Mouse (Mus musculus) c-Kit-positive CD71-positive TER-119-positive erythroid progenitor cells, embryonic 14.5 days (primary cell): ENCODE data around the gene Gm44805.
"Not testable (repeated sequence)": the region's sequence is repeated elsewhere in the genome, so short reads cannot be mapped to it uniquely, and the experiment has no call there.

Experiments
- DNase-seq: peaks from one replicate; pipeline ENCODE4 v3.0.0-alpha.2; 2013; ENCODE audit warnings: low spot score

Gene Gm44805

DNA sequence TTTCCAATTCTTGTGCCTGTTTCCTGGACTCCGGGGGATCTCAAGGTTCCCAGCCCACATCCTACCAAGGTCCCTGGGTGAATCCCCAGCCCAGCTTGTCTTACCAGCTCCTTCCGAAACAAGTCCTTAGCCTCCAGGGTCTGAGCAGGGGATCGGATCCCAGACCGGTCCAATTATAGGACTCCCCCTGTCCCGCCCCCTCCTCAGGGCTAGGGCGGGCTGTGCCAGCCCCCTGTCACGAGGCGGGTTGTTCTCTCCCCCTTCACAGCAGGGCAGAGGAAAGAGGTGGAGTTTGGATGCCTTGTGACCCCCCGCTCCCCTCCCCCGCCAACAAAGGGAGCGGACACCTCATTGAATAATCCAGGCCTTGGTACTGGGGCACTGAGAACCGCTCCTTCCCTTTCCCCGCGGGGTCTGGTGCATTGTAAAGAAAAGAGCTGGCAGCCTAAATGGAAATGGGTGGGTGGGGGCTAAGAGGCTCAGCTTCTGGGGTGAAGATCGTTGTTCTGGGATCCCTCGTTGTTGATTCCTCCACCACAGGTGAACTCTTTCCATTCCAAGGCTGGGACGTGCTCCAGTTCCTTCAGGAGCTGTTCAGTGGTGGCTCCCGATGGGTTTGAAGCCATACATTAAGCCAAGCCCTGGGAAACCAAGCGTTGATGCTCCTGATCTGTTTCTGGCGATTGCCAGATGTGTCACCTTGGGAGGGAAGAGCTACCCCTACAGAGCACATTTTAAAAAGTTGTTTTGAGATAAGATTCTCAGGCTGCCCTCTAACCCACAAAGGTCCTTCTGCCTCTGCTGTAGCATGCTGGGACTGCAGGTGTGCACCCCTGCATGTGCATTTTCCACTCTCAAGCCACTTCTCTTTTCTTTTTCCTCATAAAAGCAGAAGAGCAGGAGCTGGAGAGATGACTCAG is 17.9 kb upstream of the Gm44805 start, which contains the start of gene Apoe:
Apoe (minus strand) TSS at position 282 of the 920 bp plus-strand sequence.
- no peak for DNase-seq

DNA sequence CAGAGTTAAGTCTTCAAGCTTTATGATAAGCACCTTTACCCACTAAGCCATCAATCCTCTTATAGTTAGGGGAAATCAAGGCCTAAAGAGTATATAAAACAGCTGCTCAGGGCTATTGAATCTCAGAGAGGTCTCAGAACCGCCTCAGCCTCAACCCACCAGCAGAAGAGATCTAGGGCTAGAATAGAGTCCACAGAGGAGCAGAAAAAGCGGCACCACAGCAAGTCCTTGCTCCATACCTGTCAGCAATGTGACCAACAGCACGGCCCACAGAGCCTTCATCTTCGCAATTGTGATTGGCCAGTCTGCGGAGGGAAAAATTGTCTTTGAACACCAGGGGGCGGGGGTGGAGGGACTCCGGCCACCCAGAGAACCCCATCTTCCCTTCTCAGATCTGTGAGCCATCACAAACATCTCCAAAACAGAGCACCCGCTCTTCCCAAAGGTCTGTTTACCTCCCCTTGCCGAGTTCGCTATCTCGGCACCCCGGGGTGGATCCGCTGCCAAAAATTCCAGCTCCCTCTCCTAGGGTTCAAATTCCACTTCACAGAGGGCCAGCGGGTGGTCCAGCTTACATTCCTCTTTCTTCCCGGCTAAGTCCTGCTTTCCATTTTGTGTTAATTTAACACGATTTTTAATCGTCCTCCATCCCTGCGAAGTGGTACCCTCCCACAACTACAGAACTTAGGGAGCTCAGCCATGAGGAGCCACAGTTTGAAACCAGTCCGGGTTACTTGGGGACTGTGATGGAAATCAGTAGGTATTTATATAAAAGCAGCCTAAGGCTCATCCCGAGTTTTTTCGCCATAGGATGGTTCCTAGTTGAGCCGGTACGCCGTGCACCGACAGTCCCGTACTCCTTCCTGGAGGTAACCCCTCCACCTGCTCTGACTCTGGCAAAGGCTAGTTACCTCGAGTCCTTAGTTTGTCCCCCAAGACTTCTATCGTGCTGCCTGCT is 17.0 kb upstream of the Gm44805 start:
- no peak for DNase-seq

DNA sequence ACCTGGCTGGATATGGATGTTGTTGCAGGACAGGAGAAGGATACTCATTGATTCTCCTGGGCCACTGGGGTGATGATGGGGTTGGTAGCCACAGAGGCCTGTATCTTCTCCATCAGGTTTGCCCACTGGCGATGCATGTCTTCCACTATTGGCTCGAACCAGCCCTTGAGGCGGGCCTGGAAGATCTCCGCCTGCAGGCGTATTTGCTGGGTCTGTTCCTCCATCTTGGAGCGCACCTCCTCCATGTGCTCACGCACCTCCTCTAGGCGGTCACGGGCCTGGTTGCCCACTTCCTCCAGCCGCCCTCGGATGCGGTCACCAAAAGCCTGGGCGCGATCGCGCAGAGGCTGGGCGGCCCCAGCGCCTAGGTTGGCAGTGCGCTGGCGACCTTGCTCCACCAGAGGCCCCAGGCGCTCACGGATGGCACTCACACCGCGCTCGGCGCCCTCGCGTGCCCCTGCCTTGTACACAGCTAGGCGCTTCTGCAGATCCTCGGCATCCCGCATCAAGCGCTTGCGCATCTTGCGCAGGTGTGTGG is 15.2 kb upstream of the Gm44805 start:
- no peak for DNase-seq

DNA sequence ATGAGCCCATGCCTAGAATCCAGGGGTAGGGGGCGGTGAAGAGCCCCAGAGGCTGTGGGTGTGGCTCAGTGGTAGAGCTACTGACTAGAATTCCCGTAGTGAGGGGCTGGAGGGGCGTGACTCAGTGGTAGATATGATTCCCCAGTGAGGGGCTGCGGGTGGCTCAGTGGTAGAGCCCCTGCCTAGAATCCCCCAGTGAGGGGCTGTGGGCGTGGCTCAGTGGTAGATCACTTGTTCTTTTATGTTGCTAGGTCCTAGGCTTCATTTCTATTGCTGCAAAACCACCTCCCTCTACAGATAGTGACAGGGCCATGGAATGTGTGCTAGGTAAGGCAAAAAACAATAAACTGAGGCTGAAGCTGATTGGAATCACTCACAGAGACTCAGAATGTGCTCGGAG is 14.7 kb upstream of the Gm44805 start:
- DNase-seq: no peak

DNA sequence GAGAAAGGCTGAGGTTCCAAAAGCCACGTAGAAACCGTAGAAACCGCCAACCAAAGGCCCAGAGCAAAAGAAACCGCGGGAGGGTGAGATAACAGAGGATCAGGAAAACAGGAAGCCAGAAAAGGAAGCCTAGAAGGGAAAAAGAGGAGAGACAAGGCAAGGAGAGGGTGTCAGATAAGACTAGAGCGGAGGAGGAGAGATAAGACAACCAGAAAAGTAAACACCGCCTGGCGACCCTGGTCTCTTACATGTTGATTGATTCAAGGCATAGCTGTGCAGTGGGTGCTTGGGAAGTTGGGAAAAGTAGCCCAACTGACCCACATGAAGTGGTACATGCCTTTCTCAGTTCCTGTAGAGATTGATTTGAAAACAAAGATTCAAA is 14.0 kb upstream of the Gm44805 start:
- DNase-seq: no peak

DNA sequence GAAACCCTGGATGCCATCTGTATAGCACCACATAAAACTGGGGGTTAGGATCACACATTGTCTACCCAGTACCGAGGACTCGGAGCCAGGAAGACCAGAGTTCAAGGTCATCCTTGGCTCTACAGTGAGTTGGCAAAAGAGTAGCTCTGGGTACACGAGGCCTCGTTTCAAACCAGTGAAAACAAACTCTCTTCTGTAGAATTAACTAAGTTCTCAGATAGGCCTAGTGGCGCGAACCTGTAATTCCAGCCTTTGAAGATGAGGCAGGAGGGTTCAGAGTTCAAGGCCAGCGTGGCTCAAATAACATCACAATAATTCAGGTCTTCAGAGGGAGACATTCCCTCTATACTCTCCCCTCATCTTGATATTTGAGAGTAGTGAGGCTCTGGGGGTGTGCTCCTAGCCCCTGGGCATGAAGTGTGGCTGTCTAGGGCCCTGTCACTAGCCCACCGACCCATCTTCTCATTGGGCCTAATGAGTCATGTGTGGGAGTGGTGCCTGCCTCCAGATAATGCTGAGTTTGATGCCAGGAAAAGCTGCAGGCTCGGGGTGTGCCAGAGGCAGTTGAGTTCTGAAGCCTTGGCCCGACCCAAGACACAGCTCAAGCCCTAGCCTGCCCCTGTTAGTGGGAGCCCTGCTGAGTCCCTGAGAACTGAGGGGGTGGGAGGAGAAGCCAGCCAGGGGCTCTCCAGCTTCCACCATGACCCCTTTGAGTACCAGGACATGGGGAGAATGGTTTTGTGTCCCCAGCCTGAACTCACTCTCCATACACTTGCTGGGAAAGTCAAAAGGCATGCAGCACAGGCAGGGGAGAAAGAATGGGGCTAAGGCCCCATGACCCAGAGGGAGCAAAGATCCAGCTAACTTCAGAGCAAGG is 13.4 kb upstream of the Gm44805 start:
- no peak for DNase-seq

DNA sequence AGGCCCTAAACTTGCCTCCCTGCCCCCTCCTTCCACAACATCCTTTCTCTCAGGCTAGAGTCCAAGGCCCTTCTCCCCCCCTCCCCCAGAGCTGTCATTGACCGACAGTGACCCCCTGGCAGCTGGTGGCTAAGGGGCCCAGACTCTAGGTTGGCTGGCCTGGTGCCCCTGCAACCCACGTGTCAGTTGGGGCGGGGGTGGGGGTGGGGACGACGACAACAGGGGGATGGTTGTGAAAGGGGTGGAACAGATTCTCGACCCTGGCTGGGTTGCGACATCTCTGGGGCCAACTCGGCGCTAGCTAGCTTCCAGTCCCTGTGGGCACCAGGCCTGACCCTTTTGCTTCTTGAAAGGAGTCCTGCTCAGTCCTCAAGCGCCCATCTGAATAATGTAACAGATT is 12.2 kb upstream of the Gm44805 start:
- DNase-seq: no peak

DNA sequence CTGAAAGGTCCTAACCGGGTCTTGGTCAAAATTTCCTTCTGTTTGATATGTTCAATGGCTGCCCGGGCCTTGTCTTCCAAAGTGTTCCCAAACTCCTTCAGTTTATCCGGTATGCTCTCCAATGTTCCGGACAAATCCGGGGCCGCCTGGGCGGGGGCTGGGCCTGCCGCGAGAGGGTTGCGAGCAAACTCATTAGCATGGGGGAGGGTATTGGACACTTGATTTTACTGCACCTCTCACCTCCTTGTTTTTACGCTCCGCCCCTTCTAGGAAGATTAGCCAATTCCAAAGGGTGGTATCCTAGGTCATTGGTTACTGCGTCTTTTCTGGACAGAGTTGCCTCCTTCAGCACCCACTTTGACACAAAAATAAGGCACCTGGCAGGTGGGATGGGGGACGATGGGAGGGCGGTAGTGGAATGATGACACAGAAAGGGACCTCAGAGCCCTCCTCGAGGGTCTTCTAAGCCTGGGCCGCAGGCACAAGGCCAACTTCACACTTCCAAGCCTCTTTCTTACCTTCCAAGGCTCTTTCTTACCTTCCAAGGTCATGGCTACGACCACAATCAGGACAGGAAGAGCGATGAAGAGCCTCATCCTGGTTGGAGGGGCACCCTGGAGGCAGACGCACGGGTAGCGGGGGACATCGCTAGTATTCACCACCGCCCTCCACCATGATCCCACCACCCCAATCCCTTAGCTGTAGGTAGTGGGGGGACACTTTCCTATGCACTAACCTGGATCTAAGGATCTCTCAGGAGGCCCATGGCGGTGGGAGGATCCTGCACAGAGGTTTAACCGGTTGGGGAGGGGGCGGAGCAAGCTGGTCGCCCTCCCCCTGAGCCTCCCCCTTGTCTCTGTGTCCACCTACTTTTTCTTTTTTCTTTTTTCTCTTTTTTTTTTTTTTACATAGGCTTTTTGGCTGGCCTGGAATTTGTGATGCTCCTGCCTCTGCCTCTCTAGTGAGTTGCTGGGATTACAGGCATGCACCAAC is 10.9 kb upstream of the Gm44805 start, which contains the start of gene Apoc1:
Apoc1 (minus strand) TSS at position 788 of the 993 bp plus-strand sequence.
- DNase-seq: no peak

DNA sequence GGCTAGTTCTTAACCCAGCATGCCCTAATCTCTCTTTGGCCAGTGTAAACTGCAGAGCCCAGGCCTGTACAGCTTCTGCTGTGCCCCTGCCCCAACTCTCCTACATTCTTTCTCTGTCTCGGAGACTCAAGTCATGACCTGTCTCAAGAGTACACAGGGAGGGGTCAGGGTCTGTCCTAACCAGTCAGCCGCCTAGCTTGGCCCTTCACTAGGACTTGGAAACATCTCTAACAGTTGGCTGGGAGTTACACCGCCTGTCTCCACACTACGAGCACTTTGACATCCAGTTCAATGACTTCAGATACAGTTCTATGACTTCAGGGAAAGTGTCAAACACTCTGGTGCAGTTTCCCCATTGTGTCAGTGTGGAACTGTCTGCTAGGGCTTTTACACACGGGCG is 10.2 kb upstream of the Gm44805 start:
- no peak for DNase-seq

DNA sequence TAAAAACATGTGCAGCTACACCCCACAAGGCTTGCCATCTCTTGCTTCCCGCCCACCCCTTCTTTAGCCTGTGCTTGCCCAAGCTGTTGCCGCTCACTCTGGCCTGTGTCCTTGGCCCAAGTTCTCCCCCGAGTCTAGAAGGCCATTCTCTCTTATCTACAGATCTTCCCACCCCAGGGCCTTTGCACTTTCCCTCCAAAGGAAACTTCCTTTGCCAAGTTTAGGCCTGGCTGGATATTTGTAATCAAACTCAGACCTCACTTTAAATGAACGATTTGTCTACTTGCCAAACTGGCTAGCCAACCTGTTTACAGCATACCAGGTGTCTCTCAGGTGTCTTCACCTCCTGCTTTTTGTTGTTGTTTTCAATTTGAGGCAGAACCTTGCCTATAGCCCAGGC is 9.6 kb upstream of the Gm44805 start:
- DNase-seq: no peak

DNA sequence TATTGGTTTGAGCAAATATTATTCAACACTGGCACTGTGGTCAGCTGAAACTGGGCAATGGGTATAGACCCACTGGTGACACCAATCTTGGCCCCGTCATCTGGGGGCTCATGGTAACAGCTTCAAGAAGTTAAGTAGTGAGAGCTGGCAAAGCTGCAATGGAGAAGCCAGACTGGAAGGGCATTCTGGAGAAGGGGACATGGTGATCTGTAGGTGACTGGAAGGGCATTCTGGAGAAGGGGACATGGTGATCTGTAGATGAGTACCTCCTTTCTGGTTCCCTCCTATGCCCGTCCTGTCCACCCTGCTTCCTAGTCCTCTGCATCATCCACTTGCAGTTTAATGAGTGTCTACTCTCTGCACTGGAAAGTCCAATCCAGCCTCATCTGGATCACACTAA is 7.4 kb upstream of the Gm44805 start:
- no peak for DNase-seq

DNA sequence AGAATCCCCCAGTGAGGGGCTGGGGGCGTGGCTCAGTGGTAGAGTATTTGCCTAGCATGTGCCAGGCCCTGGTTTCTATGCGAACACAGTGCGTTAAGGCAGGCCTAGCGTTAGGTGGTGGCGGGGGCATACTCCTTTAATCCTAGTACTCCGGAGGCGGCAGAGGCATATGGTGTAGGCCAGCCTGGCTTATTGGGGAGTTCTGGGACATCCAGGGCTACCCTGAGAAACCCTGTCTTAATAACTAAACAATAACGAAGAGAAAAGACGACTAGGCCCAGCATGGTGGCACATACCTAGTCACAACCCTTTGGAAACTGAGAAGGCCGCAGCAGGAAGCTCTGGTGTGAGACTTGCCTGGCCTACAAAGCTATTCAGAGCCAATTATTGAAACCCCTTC is 6.9 kb upstream of the Gm44805 start:
- DNase-seq: no peak

DNA sequence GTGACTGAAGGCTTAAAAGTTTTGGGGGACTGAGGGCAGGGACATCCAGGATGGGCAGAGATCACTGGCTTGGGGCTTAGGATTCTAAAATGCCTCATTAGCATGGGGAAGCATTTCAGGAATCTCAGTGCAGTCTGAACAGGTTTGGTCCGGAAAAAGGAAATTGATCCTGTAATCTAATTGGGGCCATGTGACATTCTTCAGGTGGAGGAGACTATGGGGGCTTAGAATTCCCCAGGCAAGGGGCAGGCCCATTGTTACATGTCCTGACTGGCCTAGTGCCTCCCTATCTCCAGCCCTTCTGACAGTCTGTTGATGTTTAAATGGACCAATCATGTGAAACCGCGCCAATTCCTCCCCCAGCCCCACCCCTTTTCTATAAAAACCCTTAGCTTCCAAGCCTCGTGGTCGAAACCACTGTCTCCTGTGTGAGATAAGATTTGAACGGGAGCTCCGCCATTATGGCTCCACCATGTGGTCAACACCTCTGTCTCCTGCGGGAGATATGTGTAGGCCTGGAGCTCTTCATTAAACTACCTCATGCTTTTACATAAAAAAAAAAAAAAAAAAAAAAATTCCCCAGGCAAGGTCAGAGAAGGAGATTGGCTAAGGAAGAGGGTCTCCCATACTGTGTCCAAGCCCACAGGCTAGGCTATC is 5.8 kb upstream of the Gm44805 start:
- not testable (repeated sequence) for DNase-seq

DNA sequence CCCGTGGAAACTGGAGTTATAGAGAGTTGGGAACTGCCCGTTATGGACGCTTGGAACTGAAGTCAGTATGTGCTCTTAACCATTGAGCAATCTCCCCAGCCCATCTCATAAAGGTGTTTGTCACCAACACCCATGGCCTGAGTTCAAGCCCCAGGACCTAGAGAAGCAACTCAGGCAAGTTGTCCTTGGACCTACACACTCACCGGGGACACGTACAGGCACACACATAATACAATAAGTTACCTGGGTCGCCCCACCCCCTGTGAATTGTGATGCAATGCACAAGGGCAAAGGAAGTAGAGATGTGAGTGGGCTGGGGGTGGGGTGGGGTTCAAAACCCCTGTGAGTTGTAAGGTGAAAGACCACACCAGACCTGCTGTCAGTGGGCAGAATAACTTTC is 5.3 kb upstream of the Gm44805 start:
- DNase-seq: no peak

DNA sequence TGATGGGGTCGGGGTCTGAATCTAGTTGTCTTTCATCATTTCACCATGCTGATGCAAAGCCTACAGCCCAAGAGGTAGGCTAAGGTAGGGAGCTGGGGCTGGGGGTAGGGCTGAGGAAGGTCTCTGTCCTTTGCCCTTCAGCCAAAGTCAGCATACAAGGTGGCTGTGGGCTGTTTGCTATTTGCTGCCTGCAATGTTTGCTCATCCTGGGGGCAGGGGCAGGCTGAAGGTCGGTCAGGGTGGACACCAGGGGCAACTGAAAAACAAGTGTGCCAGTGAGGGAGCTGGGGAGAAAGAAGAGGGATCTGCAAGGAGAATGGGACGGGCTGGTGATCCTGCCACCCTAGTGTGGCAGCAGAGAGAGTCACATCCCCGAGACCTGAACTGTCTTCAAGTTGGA is 4.2 kb upstream of the Gm44805 start:
- DNase-seq: no peak

DNA sequence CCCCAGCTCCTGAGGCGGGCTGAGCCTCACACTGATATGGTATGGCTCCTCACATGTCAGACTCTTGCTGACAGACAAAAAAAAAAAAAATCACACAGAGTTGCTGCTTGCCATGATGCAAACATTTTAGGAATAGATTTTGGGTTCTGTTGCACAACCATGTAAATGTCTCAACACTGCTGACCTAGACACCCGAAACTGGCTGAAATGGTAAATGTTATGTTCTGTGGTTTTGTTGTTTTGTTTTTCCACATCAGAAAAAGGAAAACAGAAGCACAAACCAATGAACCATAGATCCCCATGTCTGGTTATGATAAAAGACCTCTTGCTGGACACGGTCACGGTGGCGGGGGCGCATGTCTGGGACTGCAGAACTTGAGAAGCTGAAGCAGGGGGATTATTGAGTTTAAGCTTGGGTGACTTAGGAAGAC is 2.6 kb upstream of the Gm44805 start:
- no peak for DNase-seq

DNA sequence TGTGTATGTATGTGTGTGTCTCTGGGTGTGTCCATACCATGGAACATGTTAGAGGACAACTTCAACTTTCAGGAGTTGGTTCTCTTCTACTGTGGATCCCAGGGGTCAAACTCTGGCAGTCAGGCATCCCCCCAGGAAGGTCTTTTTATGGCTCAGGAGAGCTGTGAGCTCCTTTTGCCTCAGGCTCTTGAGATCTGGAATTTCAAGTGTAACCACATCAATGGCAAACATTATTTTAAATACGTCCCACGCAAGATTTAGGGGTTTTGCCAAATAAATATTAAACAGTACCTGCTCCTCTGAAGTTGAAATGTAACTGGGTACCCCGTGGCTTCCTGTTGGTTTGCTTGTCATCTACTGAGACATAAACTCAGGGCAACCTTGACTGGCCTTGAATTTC is 1.8 kb upstream of the Gm44805 start:
- no peak for DNase-seq

DNA sequence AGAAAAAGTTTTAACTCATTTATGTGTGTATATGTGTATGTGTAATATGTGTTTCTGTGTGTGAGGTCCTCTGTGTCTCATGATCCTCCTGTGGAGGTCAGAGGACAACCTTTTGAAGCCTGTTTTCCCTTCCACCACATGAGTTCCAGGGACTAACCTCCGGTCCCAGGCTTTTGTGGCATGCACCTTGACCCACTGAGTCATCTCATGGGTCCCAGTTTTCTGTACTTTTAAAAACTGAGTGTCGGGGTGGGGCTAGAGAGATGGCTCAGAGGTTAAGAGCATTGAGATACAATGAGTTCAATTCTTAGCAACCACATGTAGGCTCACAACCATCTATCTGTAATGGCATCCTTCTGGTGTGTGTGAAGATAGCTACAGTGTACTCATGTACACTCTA is 521 bp downstream of the Gm44805 start:
- DNase-seq: no peak

DNA sequence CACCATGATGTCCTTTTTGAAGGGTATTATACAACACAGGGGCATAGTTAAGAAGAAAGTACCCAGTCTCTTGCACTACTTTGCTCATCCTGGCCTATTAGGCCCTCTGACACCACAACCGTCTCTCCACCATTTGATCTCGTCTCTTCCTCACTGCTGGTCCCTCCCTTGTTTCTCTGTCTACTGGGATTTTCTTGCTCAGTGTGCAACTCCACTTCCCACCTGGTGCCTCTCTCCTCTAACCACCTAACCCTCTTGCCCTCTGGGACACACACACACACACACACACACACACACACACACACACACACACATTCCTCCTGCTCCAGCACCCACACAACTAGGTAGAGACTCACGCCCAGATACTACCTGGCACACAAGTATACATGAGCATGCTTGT is 2.3 kb downstream of the Gm44805 start:
- DNase-seq: no peak

DNA sequence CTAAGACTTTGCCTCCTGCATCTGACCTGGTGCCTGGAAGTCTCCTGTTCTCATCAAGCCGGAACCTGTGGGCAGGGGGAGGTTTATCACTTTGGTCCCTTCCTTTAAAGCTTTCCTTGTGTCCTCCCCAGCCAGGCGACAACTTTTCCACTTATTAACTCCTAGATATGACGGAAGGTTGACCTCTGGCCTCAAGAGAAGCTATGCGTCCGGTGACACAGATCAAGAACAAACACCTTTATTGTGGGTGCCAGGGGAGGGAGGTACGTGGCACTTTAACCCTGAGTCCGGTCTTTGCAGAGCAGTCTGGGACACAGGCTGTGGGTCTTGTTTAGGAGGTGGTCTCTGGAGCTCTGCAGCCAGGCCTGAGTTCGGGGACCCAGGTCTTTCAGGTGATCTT is 3.4 kb downstream of the Gm44805 start, which contains the start of gene Apoc2:
Apoc2 (minus strand) TSS at position 70 of the 400 bp plus-strand sequence.
- DNase-seq: no peak
